Mouse (Mus musculus) megakaryocyte, embryonic 14.5 days (primary cell): ENCODE data around the gene Uqcc1.

Experiments
- FLI1 ChIP-seq: IDR thresholded peaks from 2 replicates; pipeline ENCODE4 v1.6.1; 2012; ENCODE audit warnings: low read length, inconsistent platforms, mixed read lengths
- GATA1 ChIP-seq: IDR thresholded peaks from 3 replicates; pipeline ENCODE4 v1.6.1; 2012; ENCODE audit warnings: mixed read lengths, low read length, inconsistent platforms, borderline replicate concordance

GRCm38 (mm10) chr2:155945580-155945979 lies 15.5 kb upstream of the Uqcc1 start:
- TF ChIP-seq GATA1 (no peak), FLI1 (no peak)
